Mouse (Mus musculus) forebrain, embryonic 15.5 days (tissue): ENCODE measurements around the gene Safb2. TPM values are rescaled to one million over a fixed set of nuclear protein-coding genes. Genes with fewer than 3 reads are reported as not detected.

Experiments
- ATAC-seq: fragments of 200-750 bp; cut with Nextera tagmentation; replicated peaks from 2 replicates; pipeline ENCODE4 v1.8.0; 2017; ENCODE audit warnings: mild to moderate bottlenecking, moderate TSS enrichment, moderate library complexity
- H3K27ac ChIP-seq: fragments of 300-500 bp; sonication (generic); replicated peaks from 2 replicates; pipeline ENCODE4 v1.5.1; 2015; ENCODE audit warnings: mild to moderate bottlenecking, inconsistent platforms
- H3K27me3 ChIP-seq: fragments of 300-500 bp; sonication (generic); 2 replicates; pipeline ENCODE4 v1.6.1; 2015; ENCODE audit warnings: inconsistent platforms
- H3K36me3 ChIP-seq: fragments of 300-500 bp; sonication (generic); 2 replicates; pipeline ENCODE4 v1.6.1; 2015; ENCODE audit warnings: mild to moderate bottlenecking, inconsistent platforms
- H3K4me1 ChIP-seq: fragments of 300-500 bp; sonication (generic); 2 replicates; pipeline ENCODE4 v1.6.1; 2015; ENCODE audit warnings: inconsistent platforms
- H3K4me2 ChIP-seq: fragments of 300-500 bp; sonication (generic); replicated peaks from 2 replicates; pipeline ENCODE4 v1.6.1; 2015; ENCODE audit warnings: mild to moderate bottlenecking, inconsistent platforms
- H3K4me3 ChIP-seq: fragments of 300-500 bp; sonication (generic); 2 replicates; pipeline ENCODE4 v1.5.1; 2015; ENCODE audit warnings: mild to moderate bottlenecking, inconsistent platforms
- H3K9ac ChIP-seq: fragments of 300-500 bp; sonication (generic); replicated peaks from 2 replicates; pipeline ENCODE4 v1.6.1; 2015; ENCODE audit warnings: mild to moderate bottlenecking, inconsistent platforms
- H3K9me3 ChIP-seq: fragments of 300-500 bp; sonication (generic); 2 replicates; pipeline ENCODE4 v1.6.1; 2016; ENCODE audit warnings: inconsistent platforms
- WGBS: fragments of 180-500 bp; shearing (Covaris S2); methylation state at CpG from one replicate; pipeline ENCODE4 v1.1.7; 2015; ENCODE audit warnings: mixed read lengths; 5-methylcytosine and 5-hydroxymethylcytosine counted together
- polyA plus RNA-seq: library from polyadenylated mRNA; unstranded; fragments of >200 nt; fragmentation: Nextera tagmentation; extraction: Ambion mirVana; gene quantifications from 2 replicates; pipeline ENCODE4 v1.2.1, GENCODE M21; 2015

Safb2 gene
- polyA plus RNA-seq, 1 experiment from 2014 or later, result 76.1 TPM

DNA sequence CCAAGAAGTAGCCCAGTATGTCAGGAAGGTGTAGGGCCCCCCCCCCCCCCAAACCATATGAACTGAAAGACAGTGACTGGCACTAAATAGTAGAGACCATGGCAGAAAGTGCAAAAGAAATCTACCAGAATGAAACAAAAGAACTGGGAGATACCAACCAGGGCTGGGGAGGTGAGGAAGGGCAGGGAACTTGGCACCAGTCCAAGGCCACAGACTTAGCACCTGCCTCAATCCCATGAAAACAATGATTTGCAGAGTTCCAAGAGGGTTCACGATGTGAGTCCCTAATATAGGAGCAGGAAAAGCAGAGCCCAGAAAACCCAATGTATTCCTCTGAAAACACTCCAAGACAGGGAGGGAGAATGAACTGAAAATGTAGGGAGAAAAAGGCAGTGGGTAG, 12.2 kb downstream of the Safb2 start:
- ATAC-seq, result no peak
- peaks cover 87% of the 10 kb centered on the region for H3K36me3 ChIP-seq
- no peak overlapping the region for H3K9ac ChIP-seq
- no peak overlapping the region for H3K27ac ChIP-seq
- no peak overlapping the region for H3K4me2 ChIP-seq
- H3K4me1 ChIP-seq, result no peaks in the 10 kb centered on the region
- no peaks in the 10 kb centered on the region for H3K27me3 ChIP-seq
- no peak overlapping the region for H3K4me3 ChIP-seq
- WGBS, result 24% methylated on average over 1 of the region's 1 CpGs
- no peaks in the 10 kb centered on the region for H3K9me3 ChIP-seq

DNA sequence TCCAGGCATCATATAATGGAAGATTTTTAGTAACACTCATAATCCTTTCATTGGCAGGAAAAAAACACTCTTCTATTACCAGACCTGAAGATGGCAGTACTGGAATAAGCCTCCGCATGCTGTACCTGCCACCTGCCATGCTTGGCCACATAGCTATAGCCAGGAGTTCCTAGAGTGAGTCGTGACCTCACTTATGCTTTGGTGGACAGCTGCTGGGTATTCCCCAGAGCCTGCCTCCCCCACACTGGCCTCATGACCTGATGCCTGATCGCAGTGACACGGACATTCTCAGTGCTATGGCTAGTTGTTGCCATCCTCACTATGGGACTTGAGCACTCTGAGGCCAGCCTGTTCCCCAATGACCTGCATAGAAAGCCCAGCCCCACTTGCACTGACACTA, 14.1 kb downstream of the Safb2 start:
- no peak overlapping the region for H3K4me3 ChIP-seq
- 93% methylated on average over 4 of the region's 4 CpGs for WGBS
- no peak overlapping the region for H3K27ac ChIP-seq
- no peaks in the 10 kb centered on the region for H3K4me1 ChIP-seq
- no peaks in the 10 kb centered on the region for H3K27me3 ChIP-seq
- peaks cover 94% of the 10 kb centered on the region for H3K36me3 ChIP-seq
- no peak overlapping the region for H3K9ac ChIP-seq
- H3K4me2 ChIP-seq, result no peak overlapping the region
- ATAC-seq, result no peak
- no peaks in the 10 kb centered on the region for H3K9me3 ChIP-seq

DNA sequence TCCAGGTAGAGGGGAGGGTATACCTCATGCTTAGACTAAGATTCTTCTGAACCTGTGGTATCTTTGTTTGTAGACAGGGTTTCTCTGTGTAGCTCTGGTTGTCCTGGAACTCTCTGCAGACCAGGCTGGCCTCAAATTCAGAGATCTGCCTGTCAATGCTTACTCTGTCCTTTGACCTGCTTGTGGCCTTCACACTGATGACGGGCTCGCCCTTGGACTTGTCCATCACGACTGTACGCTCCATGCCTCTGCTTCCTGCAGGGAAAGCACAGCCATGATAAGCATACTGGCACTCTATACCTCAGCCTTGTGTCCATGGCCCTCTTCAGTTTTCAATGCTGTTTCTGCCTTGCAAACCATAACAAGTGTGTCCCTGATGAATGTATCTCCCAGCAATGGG, 17.0 kb downstream of the Safb2 start:
- H3K27ac ChIP-seq, result no peak overlapping the region
- H3K27me3 ChIP-seq, result no peaks in the 10 kb centered on the region
- no peaks in the 10 kb centered on the region for H3K4me1 ChIP-seq
- H3K9ac ChIP-seq, result no peak overlapping the region
- peaks cover 97% of the 10 kb centered on the region for H3K36me3 ChIP-seq
- WGBS, result 97% methylated on average over 4 of the region's 4 CpGs
- no peak for ATAC-seq
- no peak overlapping the region for H3K4me3 ChIP-seq
- H3K9me3 ChIP-seq, result no peaks in the 10 kb centered on the region
- H3K4me2 ChIP-seq, result no peak overlapping the region

DNA sequence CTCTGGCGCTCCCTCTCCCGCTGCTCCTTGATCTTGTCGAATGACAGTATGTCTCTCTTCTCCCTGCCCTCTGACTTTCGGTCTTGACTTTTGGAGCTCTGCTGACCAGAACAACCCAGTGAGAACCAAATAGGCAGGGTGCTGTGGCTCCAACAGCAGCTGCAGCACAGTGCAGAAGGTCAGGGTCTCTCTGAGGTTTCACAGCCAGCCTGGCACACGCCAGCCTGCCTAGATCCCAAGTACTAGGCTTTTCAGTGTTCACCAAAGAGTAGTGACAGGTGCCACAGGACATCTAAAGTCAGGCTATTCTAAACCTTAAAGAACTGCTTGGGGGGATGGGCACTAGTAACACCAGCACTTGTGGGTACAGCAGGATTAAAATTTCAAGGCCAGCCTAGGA, 17.5 kb downstream of the Safb2 start:
- Histone ChIP-seq H3K27ac (no peak overlapping the region), H3K9ac (no peak overlapping the region), H3K4me1 (no peaks in the 10 kb centered on the region), H3K27me3 (no peaks in the 10 kb centered on the region), H3K36me3 (peaks cover 99% of the 10 kb centered on the region), H3K4me3 (no peak overlapping the region), H3K9me3 (no peaks in the 10 kb centered on the region), H3K4me2 (no peak overlapping the region)
- no peak for ATAC-seq
- 93% methylated on average over 5 of the region's 5 CpGs for WGBS

DNA sequence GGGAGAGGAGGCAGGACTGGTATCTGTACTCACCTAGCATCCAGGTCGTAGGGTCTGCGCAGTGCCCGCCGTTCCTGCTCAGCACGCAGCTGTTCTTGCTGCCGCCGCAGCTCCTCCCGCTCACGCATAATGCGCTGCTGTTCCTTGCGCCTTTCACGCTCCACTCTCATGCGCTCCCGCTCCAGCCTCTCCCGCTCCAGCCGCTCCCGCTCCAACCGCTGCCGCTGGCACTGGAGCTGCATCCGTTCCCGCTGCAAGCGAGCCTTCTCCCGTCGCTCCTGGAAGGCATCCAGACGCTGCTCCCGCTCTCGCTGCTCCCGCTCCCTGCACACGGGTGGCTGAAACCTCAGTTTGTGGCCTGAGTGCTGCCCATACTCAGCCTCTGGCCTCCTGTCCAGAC, 18.1 kb downstream of the Safb2 start:
- Histone ChIP-seq H3K9ac (no peak overlapping the region), H3K36me3 (peaks cover 99% of the 10 kb centered on the region), H3K4me2 (no peak overlapping the region), H3K9me3 (no peaks in the 10 kb centered on the region), H3K4me3 (no peak overlapping the region), H3K4me1 (no peaks in the 10 kb centered on the region), H3K27me3 (no peaks in the 10 kb centered on the region), H3K27ac (no peak overlapping the region)
- ATAC-seq, result no peak
- 91% methylated on average over 29 of the region's 29 CpGs for WGBS

DNA sequence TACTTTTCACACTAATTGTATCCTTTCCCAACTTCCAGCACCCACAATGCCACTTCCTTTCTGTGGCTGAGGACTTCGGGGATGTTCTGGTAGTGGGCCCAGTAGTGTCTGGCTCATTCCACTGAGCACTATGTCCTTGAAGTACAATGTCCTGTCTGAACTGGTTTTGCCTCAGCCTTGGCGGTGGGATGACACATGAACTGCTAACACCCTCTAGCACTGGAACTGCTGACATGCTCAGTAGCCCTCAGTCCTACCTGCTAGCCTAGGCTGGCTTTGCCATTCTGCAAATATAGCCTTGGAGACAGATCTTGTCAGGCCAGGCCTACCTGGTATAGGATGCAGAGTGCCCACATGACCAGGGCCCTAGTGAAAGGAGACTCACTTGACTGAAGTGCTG, 22.5 kb downstream of the Safb2 start:
- no peak overlapping the region for H3K9ac ChIP-seq
- 93% methylated on average over 2 of the region's 2 CpGs for WGBS
- no peak for ATAC-seq

DNA sequence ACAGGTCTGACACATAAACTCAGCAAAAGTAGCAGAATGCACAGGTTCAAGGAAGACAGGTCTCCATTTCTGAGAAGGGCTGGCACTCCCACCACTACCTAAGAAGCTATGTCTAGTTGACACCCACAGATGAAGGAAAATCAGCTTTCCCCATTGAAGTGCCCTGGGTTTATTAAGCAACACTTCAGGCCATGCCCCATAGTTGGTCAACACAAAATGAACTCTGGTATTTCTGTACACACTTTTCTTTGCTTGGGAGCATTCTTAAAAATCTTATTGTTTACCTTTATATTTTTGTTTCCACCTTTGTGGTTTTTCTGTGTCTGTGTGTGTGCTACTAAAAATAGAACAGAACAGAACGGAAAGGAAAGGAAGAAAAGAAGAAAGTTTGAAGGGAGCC, 24.3 kb downstream of the Safb2 start:
- ATAC-seq, result no peak
- Histone ChIP-seq H3K4me2 (no peak overlapping the region), H3K27ac (no peak overlapping the region), H3K27me3 (no peaks in the 10 kb centered on the region), H3K9me3 (no peaks in the 10 kb centered on the region), H3K9ac (no peak overlapping the region), H3K4me1 (no peaks in the 10 kb centered on the region), H3K4me3 (no peak overlapping the region), H3K36me3 (peaks cover 45% of the 10 kb centered on the region)
- 77% methylated on average over 1 of the region's 1 CpGs for WGBS

More for the DNA sequence above, 22.5 kb downstream of the Safb2 start:
- no peak overlapping the region for H3K4me3 ChIP-seq
- no peaks in the 10 kb centered on the region for H3K27me3 ChIP-seq
- H3K4me1 ChIP-seq, result no peaks in the 10 kb centered on the region
- H3K27ac ChIP-seq, result no peak overlapping the region
- no peak overlapping the region for H3K4me2 ChIP-seq
- peaks cover 62% of the 10 kb centered on the region for H3K36me3 ChIP-seq
- H3K9me3 ChIP-seq, result no peaks in the 10 kb centered on the region

DNA sequence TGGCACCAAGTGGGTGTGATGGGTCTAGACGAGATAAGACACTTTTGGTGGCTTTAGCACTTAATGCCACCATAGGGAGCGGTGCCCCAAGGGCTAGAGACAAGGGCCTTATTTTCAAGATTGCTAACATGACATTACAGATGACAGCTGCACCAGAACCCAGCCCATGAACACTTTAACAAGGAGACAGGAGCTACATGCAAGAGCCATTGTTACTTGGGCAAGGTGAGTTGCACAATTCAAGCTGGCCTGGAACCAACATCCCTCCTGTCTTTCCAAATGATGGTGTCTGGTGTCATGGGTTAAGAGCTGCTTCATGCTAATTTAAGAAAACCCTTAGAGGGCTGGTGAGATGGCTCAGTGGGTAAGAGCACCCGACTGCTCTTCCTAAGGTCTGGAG, 25.0 kb downstream of the Safb2 start:
- WGBS, result 72% methylated on average over 3 of the region's 3 CpGs
- Histone ChIP-seq H3K9ac (no peak overlapping the region), H3K4me1 (no peaks in the 10 kb centered on the region), H3K27ac (no peak overlapping the region), H3K4me2 (no peak overlapping the region), H3K36me3 (peaks cover 37% of the 10 kb centered on the region), H3K9me3 (no peaks in the 10 kb centered on the region), H3K4me3 (no peak overlapping the region), H3K27me3 (no peaks in the 10 kb centered on the region)
- ATAC-seq, result no peak

DNA sequence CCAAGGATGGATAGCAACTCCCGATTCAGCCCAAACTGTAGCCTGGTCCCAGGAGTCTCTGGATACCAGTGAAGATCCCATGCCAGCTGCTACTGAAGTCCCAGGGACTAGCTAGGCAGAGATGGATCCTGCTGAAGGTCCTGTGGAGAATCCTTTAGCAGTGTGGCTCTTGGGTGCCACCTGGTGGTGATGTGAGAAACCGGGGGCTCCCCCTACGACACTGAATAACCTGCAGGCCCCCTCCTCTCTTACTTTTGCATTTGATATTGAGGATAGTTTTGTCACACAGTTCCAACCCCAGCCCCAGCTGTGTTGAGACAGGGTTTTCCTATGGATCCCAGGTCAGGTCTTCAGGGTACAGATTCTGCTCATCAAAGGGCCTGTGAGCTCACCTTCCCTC, 25.9 kb downstream of the Safb2 start:
- WGBS, result 25% methylated on average over 3 of the region's 3 CpGs
- no peaks in the 10 kb centered on the region for H3K4me1 ChIP-seq
- no peak overlapping the region for H3K4me3 ChIP-seq
- no peak overlapping the region for H3K4me2 ChIP-seq
- H3K36me3 ChIP-seq, result peaks cover 28% of the 10 kb centered on the region
- no peaks in the 10 kb centered on the region for H3K27me3 ChIP-seq
- no peaks in the 10 kb centered on the region for H3K9me3 ChIP-seq
- H3K9ac ChIP-seq, result no peak overlapping the region
- no peak overlapping the region for H3K27ac ChIP-seq
- ATAC-seq, result peak; percentile 57

DNA sequence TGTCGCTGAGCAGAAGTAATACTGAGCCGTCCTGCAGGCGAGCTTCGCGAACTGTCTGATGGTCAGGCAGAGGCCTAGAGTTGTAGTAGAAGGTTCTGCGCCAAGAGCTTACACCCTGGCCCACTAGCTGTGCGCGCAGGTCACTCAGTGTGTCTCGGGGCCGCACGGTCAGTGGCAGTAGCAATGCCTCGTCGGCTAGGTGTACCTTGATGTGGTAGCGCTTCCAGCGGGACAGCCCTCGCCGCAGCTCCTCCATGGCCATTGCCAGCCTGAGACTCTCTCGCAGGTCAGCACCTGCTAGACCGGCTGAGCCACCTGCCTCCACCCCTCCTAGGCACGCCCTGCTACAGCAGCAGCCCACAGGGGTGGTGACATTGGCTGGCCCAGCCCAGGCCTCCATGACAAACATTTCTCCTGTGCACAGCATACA, 30.2 kb downstream of the Safb2 start, which contains the start of gene Gm20219:
Gm20219 (minus strand) TSS at position 266 of the 430 bp plus-strand sequence.
- Histone ChIP-seq H3K9ac (no peak within 1 kb of the TSS), H3K27ac (peak within 1 kb of the TSS; percentile 97; the same call in 1 of the 2 replicates), H3K9me3 (no peaks in the 10 kb centered on the region), H3K4me3 (no peak within 1 kb of the TSS), H3K4me2 (no peak within 1 kb of the TSS), H3K36me3 (no peaks in the 10 kb centered on the region), H3K27me3 (no peaks in the 10 kb centered on the region), H3K4me1 (peaks cover 31% of the 10 kb centered on the region)
- ATAC-seq, result no peak
- 83% methylated on average over 20 of the region's 20 CpGs for WGBS

DNA sequence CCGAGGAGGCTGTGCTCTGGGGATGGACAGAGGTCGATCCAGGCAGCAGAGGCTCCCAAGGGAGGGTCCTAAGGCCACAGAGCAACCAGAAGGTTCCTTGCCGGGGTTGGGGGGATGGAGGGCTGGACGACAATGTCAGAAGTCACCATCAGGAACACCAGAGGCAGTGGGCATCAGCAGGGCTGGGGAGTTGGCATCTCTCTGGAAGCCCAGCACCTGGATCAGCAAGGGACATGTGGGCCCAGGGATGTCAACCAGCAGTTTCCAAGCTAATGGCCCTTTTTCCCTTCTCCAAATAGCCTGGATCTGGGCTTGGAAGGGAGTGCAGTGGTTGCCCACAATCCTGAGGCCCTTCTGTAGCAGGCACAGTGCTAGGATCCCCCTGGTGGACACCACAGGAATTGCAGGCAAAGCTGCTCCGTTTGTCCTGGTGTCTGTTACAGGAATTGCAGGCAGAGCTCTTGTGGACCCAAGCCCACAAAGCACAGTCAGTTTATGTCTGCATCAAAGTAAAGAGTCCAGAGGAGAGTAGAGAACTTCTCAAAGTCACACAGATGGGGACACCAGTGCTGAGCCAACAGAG, 31.5 kb downstream of the Safb2 start:
- Histone ChIP-seq H3K9ac (no peak overlapping the region), H3K4me1 (peaks cover 42% of the 10 kb centered on the region), H3K27me3 (no peaks in the 10 kb centered on the region), H3K36me3 (no peaks in the 10 kb centered on the region), H3K27ac (peak overlapping the region; percentile 97), H3K4me3 (no peak overlapping the region), H3K4me2 (no peak overlapping the region), H3K9me3 (no peaks in the 10 kb centered on the region)
- WGBS, result 45% methylated on average over 5 of the region's 5 CpGs
- ATAC-seq, result peak; percentile 38

DNA sequence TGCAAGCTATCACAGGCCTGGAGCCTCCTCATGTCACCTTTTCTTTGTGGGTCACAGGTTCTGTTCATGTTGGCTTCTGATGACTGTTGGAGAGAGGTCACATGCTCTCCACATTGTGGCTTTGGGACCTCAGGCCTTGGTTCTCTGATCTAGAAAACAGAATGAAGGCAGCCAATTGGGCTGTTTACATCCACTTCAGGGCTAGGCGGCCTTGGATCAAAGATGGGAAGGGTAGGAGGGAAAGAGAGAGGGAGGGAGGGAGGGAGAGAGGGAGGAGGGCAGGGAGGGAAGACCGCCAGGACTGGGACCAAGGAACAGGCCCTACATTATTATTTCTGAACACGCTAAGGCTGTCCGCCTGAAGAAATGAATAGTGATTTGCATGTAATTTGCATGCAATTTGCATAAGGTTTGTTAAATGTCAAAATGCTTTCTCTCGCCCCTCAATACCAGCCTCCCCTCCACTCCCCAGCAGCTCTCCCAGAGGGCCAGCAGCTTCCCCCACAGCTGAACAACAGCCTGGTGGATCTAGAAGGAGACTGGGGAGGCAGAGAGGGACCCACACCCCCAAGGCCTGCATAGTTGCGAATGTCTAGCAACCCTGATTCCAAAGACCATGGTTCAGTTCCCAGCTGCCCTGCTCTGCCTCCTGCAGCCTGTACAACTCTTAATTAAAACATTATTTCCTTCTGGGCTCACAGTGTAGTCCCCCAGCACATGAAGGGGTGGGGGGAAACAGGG, 32.4 kb downstream of the Safb2 start:
- H3K4me1 ChIP-seq, result peaks cover 47% of the 10 kb centered on the region
- no peaks in the 10 kb centered on the region for H3K9me3 ChIP-seq
- no peak overlapping the region for H3K9ac ChIP-seq
- ATAC-seq, result peak; percentile 90
- H3K27ac ChIP-seq, result peak overlapping the region; percentile 97
- WGBS, result 5% methylated on average over 6 of the region's 6 CpGs
- H3K27me3 ChIP-seq, result no peaks in the 10 kb centered on the region
- no peak overlapping the region for H3K4me2 ChIP-seq
- no peak overlapping the region for H3K4me3 ChIP-seq
- no peaks in the 10 kb centered on the region for H3K36me3 ChIP-seq
